Mouse (Mus musculus) spleen, adult 10 weeks (tissue): ENCODE measurements around the gene Sdk2. TPM values are rescaled to one million over a fixed set of nuclear protein-coding genes. Genes with fewer than 3 reads are reported as not detected.

Experiments
- polyA plus RNA-seq: library from polyadenylated mRNA; stranded (reverse); fragments of 350-450 nt; fragmentation: Illumina TruSeq; extraction: RNeasy Lipid Tissue Mini Kit (QIAGEN cat#74804); gene quantifications from one replicate; pipeline ENCODE4 v1.2.3, GENCODE M21; 2015; ENCODE audit warnings: low replicate concordance; ENCODE audit not compliant: insufficient read depth

The Sdk2 gene
- polyA plus RNA-seq: 1.4 TPM

DNA sequence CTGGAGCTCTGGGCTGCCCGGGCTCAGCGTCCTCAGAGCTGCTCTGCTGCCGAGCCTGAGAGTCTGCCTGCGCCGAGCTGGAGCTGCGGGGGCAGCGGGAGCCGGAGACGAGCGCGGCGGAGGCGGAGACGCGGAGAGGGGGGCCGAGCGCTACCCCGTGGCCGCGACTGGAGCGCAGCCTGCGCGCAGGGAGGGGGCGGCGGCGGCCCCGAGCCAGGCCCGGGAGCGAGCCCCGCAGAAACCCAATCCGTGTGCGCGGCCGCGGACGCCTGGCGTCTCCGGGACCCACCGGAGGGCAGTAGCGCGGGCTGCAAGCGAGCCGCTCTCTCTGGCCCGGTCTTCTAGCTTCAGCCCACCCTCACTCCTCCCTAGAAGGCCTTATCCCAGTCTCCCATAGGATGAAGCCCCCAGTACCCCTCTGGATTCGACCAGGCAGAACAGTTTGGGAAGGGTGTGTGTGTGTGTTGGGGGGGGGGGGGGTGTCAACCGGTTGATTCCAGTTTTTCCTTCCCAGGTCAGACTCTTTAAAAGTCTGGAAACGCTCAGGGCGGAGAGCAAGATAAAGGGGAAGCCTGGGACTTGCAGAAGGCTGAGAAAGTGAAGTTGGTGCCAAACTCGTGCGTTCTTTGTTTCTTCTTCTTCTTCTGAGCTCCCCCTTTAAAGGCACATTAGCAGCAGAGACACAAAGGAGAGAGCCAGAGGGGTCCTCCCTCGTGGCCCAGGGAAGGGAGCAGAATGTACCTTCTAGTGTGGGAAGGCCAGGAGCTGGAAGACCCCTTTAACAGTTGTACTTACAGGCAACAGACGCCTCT, at the start of gene Sdk2:
TSS of gene Sdk2 (minus strand) at position 96 of the 812 bp plus-strand sequence.

GRCm38 (mm10) chr11:113751484-113752084, 315.3 kb downstream of the Sdk2 start, which contains the start of gene Cdc42ep4:
Gene Cdc42ep4 (minus strand): TSS chr11:113751881.

